Mouse (Mus musculus) heart, adult 2 months (tissue): Measurements from ENCODE around the gene Foxe3. TPM values are rescaled to one million over a fixed set of nuclear protein-coding genes. Genes with fewer than 3 reads are reported as not detected.

Source experiments
- DNase-seq, 2 experiments: peaks; one replicate each; pipeline ENCODE4 v3.0.0; 2021
- H3K27ac ChIP-seq: fragments of 200-600 bp; 2 replicates; pipeline ENCODE4 v1.8.1; 2022
- H3K27me3 ChIP-seq: fragments of 200-500 bp; 2 replicates; pipeline ENCODE4 v1.6.1; 2012; ENCODE audit warnings: mild to moderate bottlenecking, low read length, inconsistent platforms, mixed read lengths; ENCODE audit not compliant: control insufficient read depth, insufficient read depth
- H3K36me3 ChIP-seq: fragments of 200-500 bp; 2 replicates; pipeline ENCODE4 v1.6.1; 2012; ENCODE audit warnings: low read length, inconsistent platforms; ENCODE audit not compliant: control insufficient read depth, insufficient read depth
- H3K4me1 ChIP-seq: fragments of 200-500 bp; 2 replicates; pipeline ENCODE4 v1.6.1; 2011; ENCODE audit warnings: low read length; ENCODE audit not compliant: control insufficient read depth, insufficient read depth
- H3K4me3 ChIP-seq: fragments of 200-600 bp; 2 replicates; pipeline ENCODE4 v1.8.1; 2022
- H3K79me2 ChIP-seq: fragments of 200-500 bp; replicated peaks from 2 replicates; pipeline ENCODE4 v1.6.1; 2012; ENCODE audit warnings: mild to moderate bottlenecking, inconsistent platforms, low read length, moderate library complexity, mixed read lengths; ENCODE audit not compliant: control insufficient read depth, insufficient read depth
- H3K9ac ChIP-seq: fragments of 200-500 bp; 2 replicates; pipeline ENCODE4 v1.6.1; 2012; ENCODE audit warnings: low read depth, mild to moderate bottlenecking, control low read depth, inconsistent platforms, low read length, mixed read lengths
- CTCF ChIP-seq: fragments of 200-600 bp; IDR thresholded peaks from 2 replicates; pipeline ENCODE4 v1.8.1; 2022; ENCODE audit warnings: antibody characterized with exemption, mild to moderate bottlenecking, moderate library complexity
- EP300 ChIP-seq: fragments of 200-500 bp; IDR thresholded peaks from 2 replicates; pipeline ENCODE4 v1.6.1; 2011; ENCODE audit warnings: low read depth, low read length, control low read depth; ENCODE audit not compliant: insufficient read depth
- POLR2A ChIP-seq: fragments of 200-500 bp; IDR thresholded peaks from 2 replicates; pipeline ENCODE4 v1.6.1; 2011; ENCODE audit warnings: mild to moderate bottlenecking, low read depth, low read length, control low read depth; ENCODE audit not compliant: insufficient read depth
- WGBS: fragments of 180-500 bp; shearing (Covaris S2); methylation state at CpG from one replicate; pipeline ENCODE4 v1.1.7; 2018; 5-methylcytosine and 5-hydroxymethylcytosine counted together
- intact Hi-C: fragments of 180-260 bp; cut with DNase I; formaldehyde crosslinking; loops from one replicate; pipeline ENCODE4 v1.15.1; 2025
- polyA plus RNA-seq: library from polyadenylated mRNA; depleted of rRNA; stranded (reverse); fragments of >200 nt; gene quantifications from 2 replicates; pipeline ENCODE4 v1.2.3, GENCODE M21; 2012
- total RNA-seq, 2 experiments: library from RNA; stranded (reverse); gene quantifications; 2 replicates each; pipeline ENCODE4 v1.2.3; 2021

Foxe3 gene
- total and polyA plus RNA-seq, 3 experiments = not detected

GRCm38 (mm10) chr4:114907056-114907917 is 18.5 kb downstream of the Foxe3 start:
- Histone ChIP-seq H3K4me1 (peaks cover 1% of the 10 kb centered on the region; the same call in 1 of the 2 replicates), H3K9ac (peak overlapping the region; percentile 85), H3K36me3 (no peaks in the 10 kb centered on the region), H3K27ac (no peak overlapping the region), H3K79me2 (no peaks in the 10 kb centered on the region), H3K27me3 (peaks cover 24% of the 10 kb centered on the region), H3K4me3 (peak overlapping the region; percentile 80)
- intact Hi-C loops = loop anchor here (5.0 kb wide), 2 partner anchors 80 to 150 kb away; partner anchors contain the start of genes Cmpk1 and Tal1
- 13% methylated on average over 74 of the region's 74 CpGs for WGBS
- TF ChIP-seq EP300 = no peak
- TF ChIP-seq CTCF = no peak
- TF ChIP-seq POLR2A = no peak
- peak in 1 of 2 experiments; percentile 40 for DNase-seq

GRCm38 (mm10) chr4:114905969-114906680 is 19.7 kb downstream of the Foxe3 start:
- Histone ChIP-seq H3K27me3 (peaks cover 32% of the 10 kb centered on the region), H3K9ac (no peak overlapping the region), H3K4me3 (no peak overlapping the region), H3K79me2 (no peaks in the 10 kb centered on the region), H3K27ac (no peak overlapping the region), H3K36me3 (no peaks in the 10 kb centered on the region), H3K4me1 (peaks cover 1% of the 10 kb centered on the region; the same call in 1 of the 2 replicates)
- TF ChIP-seq POLR2A (no peak), CTCF (no peak), EP300 (no peak)
- WGBS = 66% methylated on average over 10 of the region's 10 CpGs
- DNase-seq = no peak
- intact Hi-C loops = loop anchor here (5.0 kb wide), 2 partner anchors 81 to 151 kb away; partner anchors contain the start of genes Cmpk1 and Tal1

- Histone ChIP-seq H3K79me2 (no peaks in the 10 kb centered on the region), H3K36me3 (no peaks in the 10 kb centered on the region), H3K4me1 (peaks cover 1% of the 10 kb centered on the region; the same call in 1 of the 2 replicates), H3K9ac (no peak overlapping the region), H3K4me3 (no peak overlapping the region), H3K27me3 (peaks cover 33% of the 10 kb centered on the region), H3K27ac (no peak overlapping the region)
- no peak for DNase-seq
- TF ChIP-seq POLR2A (no peak), CTCF (no peak), EP300 (no peak)
- intact Hi-C loops = loop anchor here (5.0 kb wide), 2 partner anchors 82 to 152 kb away; partner anchors contain the start of genes Cmpk1 and Tal1
- 82% methylated on average over 3 of the region's 3 CpGs for WGBS
Observed at GRCm38 (mm10) chr4:114905501-114905900, 20.3 kb downstream of the Foxe3 start.

- WGBS = 29% methylated on average over 11 of the region's 11 CpGs
- DNase-seq = no peak
- Histone ChIP-seq H3K4me3 (no peak overlapping the region), H3K27me3 (peaks cover 38% of the 10 kb centered on the region), H3K79me2 (no peaks in the 10 kb centered on the region), H3K27ac (no peak overlapping the region), H3K4me1 (0 out of 2 replicates have a peak, but pooled peaks cover 1% of the 10 kb centered on the region), H3K9ac (no peak overlapping the region), H3K36me3 (no peaks in the 10 kb centered on the region)
- TF ChIP-seq EP300 = no peak
- no peak for TF ChIP-seq POLR2A
- TF ChIP-seq CTCF = no peak
- intact Hi-C loops = no loop called here
Observed at GRCm38 (mm10) chr4:114903422-114903782, 22.4 kb downstream of the Foxe3 start.

GRCm38 (mm10) chr4:114902641-114903421 is 23.0 kb downstream of the Foxe3 start:
- intact Hi-C loops = no loop called here
- H3K27ac ChIP-seq = no peak overlapping the region
- WGBS = 7% methylated on average over 39 of the region's 39 CpGs

More at GRCm38 (mm10) chr4:114902641-114903421, 23.0 kb downstream of the Foxe3 start:
- no peak for TF ChIP-seq EP300
- no peak for TF ChIP-seq POLR2A
- TF ChIP-seq CTCF = no peak
- no peak for DNase-seq
- H3K79me2 ChIP-seq = no peaks in the 10 kb centered on the region
- no peaks in the 10 kb centered on the region for H3K36me3 ChIP-seq
- H3K9ac ChIP-seq = no peak overlapping the region
- 0 out of 2 replicates have a peak, but pooled peaks cover 1% of the 10 kb centered on the region for H3K4me1 ChIP-seq
- H3K4me3 ChIP-seq = no peak overlapping the region
- H3K27me3 ChIP-seq = peaks cover 35% of the 10 kb centered on the region
